Mouse (Mus musculus) MEL-GATA-1-ER (cell line): ENCODE results near the gene Rbfox1.

Source experiments
- DNase-seq: peaks from one replicate; pipeline ENCODE4 v3.0.0-alpha.2; 2012; ENCODE audit warnings: low read depth; ENCODE audit errors: extremely low read depth

Gene Rbfox1

GRCm38 (mm10) chr16:5884746-5885689, at the start of gene Rbfox1:
Rbfox1 (plus strand) TSS chr16:5885355.
- no peak for DNase-seq

DNA sequence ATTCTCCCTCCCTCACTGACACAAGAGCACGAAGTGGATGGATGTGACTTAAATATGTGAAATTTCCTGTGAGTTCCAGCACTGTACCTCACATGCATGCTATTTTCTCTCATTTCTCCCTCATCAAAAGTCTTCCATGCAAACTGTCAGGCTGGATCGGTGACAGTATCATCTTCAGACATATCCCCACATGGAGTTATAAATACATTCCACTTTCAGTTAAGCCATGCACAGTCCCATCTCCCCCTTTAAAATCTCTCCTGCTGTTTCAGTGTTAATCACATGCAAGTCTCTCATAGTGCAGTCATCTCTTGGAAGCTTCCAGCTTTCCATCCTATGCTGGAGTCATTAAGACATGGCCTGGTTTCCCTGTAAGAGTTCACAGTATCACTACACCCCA, 48.4 kb upstream of the Rbfox1 start:
- no peak for DNase-seq

- DNase-seq: no peak
These were observed 44.0 kb upstream of the Rbfox1 start for GRCm38 (mm10) chr16:5841167-5841566.

DNA sequence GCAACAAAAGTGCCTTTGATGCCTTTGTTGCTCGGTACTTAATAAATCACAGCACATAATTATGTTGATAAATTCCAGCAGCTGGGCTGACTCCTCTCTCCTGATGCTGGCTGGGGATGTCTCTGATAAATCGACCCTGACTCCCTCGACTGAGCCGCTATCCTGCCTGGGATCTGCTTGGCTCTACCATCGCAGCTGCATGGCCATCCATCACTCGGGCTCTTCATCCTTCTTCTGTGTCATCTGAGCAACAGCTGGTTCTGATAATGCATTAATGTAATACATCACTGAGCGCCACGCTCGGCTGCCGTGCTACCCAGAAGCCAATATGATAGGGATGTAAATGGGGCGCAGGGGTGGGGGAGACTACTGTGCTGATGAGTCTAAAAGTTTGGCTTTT, 39.5 kb upstream of the Rbfox1 start:
- no peak for DNase-seq

DNA sequence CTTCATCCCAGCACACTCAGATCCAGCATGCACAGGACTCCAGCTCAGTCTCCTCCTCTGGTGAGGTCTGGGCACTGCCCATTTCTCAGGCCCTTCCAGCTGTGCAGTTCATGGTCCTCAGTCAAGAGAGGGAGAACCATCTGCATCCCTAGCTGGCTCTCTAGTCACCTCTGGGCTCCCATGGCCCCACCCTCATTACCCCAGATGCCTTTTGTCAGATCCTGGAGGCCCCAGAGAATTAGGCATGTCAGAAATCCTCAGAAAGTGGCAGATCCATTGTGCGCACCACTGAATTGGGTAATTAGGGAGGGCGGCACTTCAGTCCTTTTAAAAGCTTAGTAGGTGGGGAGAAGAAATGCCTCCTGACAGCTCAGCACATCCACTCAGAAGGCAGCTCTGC, 32.1 kb upstream of the Rbfox1 start:
- DNase-seq: no peak

DNA sequence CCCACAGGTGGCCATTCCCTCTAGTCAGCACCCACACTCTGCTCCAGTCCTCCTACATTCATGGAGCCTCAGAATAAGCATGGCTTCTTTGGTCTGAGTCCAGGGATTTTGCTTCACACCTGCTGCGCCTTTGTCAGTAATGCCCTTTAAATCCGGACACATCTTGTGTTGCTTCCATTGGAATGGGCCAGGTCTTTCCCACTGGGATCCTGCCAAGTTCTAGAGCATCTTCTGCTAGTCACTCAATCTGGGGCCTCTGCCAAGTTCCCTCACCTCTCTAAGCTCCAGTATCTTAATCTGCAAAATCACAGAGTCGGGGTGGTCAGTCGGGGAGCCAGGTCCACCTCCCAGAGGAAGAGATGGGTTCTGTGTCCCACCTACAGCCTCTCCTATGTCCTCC, 20.8 kb upstream of the Rbfox1 start:
- DNase-seq: no peak

GRCm38 (mm10) chr16:5866966-5867365, 18.2 kb upstream of the Rbfox1 start:
- DNase-seq: no peak

- no peak for DNase-seq
These were observed 14.8 kb upstream of the Rbfox1 start for GRCm38 (mm10) chr16:5870391-5870790.

DNA sequence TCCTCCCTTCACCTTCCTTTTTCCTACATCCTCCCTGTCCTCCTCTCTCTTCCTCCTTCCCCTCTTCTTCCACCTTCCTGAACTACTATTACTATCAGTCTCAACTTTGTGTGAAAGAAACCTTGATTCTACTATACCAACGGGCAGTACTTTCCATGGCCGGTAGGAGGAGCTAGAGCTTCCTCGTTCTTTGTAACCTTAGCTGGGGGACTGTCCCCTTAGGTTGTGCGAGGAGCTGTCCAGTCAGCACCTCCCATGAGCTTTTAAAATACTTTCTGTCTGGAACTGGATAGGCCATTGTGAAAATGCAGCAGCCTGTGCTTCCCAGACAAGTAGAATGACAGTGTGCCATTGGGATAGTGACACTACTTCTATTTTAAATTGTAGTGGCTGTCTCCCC, 3.3 kb upstream of the Rbfox1 start:
- DNase-seq: no peak

DNA sequence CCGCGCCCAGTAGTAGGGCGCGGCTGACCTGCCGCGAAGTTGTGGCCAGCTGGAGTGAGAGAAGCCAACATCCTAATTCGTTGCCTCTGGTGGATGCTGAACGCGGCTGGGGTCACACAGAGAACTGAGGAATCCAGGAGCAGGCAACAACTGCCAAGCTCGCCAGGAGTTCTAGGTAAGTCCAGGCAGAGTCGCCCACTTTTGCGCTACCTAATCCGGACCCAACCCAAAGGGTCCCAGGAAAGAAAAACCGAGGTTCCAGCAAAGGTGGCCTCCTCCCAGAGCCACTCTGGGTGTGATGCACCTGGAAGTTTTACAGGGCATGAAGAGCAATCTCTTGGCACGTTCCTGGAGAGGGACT, 515 bp downstream of the Rbfox1 start:
- no peak for DNase-seq

- no peak for DNase-seq
These were observed 10.4 kb downstream of the Rbfox1 start for GRCm38 (mm10) chr16:5895564-5895963.

DNA sequence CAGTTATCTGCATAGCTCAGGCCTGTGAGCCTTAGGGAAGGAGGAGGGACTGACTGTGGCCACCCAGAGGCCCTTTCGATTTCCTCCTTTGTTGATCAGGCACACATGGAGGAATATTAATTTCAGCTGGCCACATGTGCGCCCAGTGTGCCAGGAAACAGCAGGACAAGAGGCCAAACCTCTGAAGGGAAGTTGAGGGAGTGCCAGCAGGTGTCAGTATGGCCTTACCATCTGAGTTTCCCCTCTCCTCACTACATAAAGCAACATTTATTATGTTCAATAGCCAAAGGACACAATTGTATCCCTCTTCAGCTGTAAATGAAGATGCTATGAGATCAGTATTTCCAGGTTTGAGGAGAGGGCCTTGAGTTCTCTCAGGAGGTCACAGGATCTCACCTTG, 13.2 kb downstream of the Rbfox1 start:
- DNase-seq: no peak

DNA sequence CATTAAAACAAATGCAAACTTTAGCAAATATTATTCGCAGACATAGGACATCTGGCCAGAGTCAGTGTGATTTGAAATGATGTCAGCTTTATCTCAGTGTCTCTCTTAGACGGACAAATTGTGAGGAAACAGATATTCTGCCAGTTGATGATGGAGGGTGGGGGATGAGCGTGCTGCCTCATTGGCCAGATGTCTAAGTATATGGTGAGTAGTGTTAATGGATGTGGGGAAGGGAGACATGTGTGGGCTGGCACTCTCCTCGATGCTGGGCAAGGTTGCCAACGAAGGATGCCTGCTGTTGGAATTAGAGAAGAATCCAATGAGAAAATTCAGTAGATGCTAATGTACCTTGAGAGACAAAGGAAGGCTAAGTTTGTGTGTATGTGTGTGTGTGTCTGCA, 25.6 kb downstream of the Rbfox1 start:
- DNase-seq: no peak

DNA sequence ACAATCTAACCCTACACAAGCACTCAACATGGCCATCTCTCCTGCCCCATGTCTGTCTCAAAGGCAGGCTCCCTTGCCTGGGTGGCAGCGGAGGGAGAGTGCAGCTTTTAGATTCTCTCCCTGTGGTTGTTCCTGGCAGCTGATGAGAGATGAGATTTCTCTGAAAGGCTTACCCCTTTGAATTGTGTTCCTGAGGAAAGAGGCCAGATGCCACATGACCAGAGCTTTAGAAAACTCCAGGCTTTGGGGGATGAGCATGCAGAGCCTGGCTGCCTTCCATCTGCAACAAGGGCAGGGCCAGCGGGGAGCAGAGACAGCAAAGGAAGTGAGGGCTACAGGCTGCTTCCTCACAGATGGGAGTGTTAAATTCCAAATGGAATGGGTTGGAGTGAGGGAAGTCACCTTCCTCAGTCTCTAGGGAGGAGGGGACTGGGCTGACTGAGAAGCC, 26.7 kb downstream of the Rbfox1 start:
- DNase-seq: no peak

- DNase-seq: no peak
These were observed 32.8 kb downstream of the Rbfox1 start for GRCm38 (mm10) chr16:5917937-5918336.

GRCm38 (mm10) chr16:5926986-5927385, 41.8 kb downstream of the Rbfox1 start:
- DNase-seq: no peak

GRCm38 (mm10) chr16:5931680-5932079, 46.5 kb downstream of the Rbfox1 start:
- no peak for DNase-seq

- no peak for DNase-seq
These were observed 54.9 kb downstream of the Rbfox1 start for GRCm38 (mm10) chr16:5940016-5940415.

GRCm38 (mm10) chr16:5945682-5946081, 60.5 kb downstream of the Rbfox1 start:
- no peak for DNase-seq

GRCm38 (mm10) chr16:5953106-5953505, 68.0 kb downstream of the Rbfox1 start:
- DNase-seq: no peak

- DNase-seq: no peak
These were observed 72.3 kb downstream of the Rbfox1 start for GRCm38 (mm10) chr16:5957418-5957817.

DNA sequence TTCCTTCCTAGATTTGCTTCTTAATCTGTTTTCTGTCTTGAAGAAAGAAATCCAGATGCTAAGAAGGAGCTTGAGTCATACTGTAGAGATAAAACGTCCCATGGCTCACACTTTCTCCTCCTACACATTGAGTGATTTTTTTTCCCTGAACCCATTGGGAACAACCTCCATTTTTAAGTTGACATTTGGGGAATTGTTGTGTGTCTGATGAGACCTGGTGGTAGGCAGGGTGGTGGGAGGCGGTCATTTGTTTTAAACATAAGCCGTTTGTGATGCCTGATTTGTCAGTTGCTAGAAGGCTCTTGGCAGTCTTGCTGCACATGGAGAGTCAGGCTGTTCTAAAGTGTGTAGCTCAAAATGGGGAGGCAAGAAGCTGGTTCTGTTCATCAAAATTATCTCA, 76.6 kb downstream of the Rbfox1 start:
- no peak for DNase-seq

- no peak for DNase-seq
These were observed 89.0 kb downstream of the Rbfox1 start for GRCm38 (mm10) chr16:5974172-5974571.
